Mouse (Mus musculus) C2C12 (cell line): ENCODE results near the gene Hist1h4k.

Experiments used
- CEBPB ChIP-seq: IDR thresholded peaks from one replicate; pipeline ENCODE4 v1.6.1; 2011; ENCODE audit warnings: low read depth, mild to moderate bottlenecking, control low read depth, moderate library complexity
- CTCF ChIP-seq: IDR thresholded peaks from one replicate; pipeline ENCODE4 v1.5.1; 2011; ENCODE audit not compliant: control insufficient read depth, insufficient read depth, insufficient read length
- MAX ChIP-seq: IDR thresholded peaks from one replicate; pipeline ENCODE4 v1.6.1; 2011; ENCODE audit warnings: mild to moderate bottlenecking, control low read depth
- USF1 ChIP-seq: IDR thresholded peaks from one replicate; pipeline ENCODE4 v1.6.1; 2011; ENCODE audit warnings: low read depth, mild to moderate bottlenecking, control low read depth, moderate library complexity

- TF ChIP-seq MAX (no peak), CEBPB (no peak), USF1 (no peak), CTCF (no peak)
Observed at GRCm38 (mm10) chr13:21706669-21707068, 43.6 kb downstream of the Hist1h4k start.
